Mouse (Mus musculus): ENCODE data around the gene Tmem253. TPM values are rescaled to one million over a fixed set of nuclear protein-coding genes. Genes with fewer than 3 reads are reported as not detected.

The Tmem253 gene
- polyA plus RNA-seq, 1 experiment from 2014 or later = 1.6 TPM

Other genes with a start within 250 kb of the Tmem253 start
- gene Ang4, start 242.1 kb upstream of the Tmem253 start, polyA plus RNA-seq (2014; fragmentation: Nextera tagmentation; extraction: Ambion mirVana) = not detected in 2 replicates
- not detected in 2 replicates for gene AY358078, start 215.6 kb upstream of the Tmem253 start, polyA plus RNA-seq (2014; fragmentation: Nextera tagmentation; extraction: Ambion mirVana)
- gene Ear6, start 162.0 kb upstream of the Tmem253 start, polyA plus RNA-seq (2014; fragmentation: Nextera tagmentation; extraction: Ambion mirVana) = not detected in 2 replicates
- gene Mettl17, start 130.8 kb upstream of the Tmem253 start, polyA plus RNA-seq (2014; fragmentation: Nextera tagmentation; extraction: Ambion mirVana) = 49.0 and 52.8 TPM in 2 replicates
- 0.45 and 0.59 TPM in 2 replicates for gene Slc39a2, start 122.8 kb upstream of the Tmem253 start, polyA plus RNA-seq (2014; fragmentation: Nextera tagmentation; extraction: Ambion mirVana)
- 11.8 and 12.3 TPM in 2 replicates for gene Ndrg2, start 101.5 kb upstream of the Tmem253 start, polyA plus RNA-seq (2014; fragmentation: Nextera tagmentation; extraction: Ambion mirVana)
- gene Tppp2, start 97.2 kb upstream of the Tmem253 start, polyA plus RNA-seq (2014; fragmentation: Nextera tagmentation; extraction: Ambion mirVana) = not detected in 2 replicates
- not detected in 2 replicates for gene Rnase13, start 92.9 kb upstream of the Tmem253 start, polyA plus RNA-seq (2014; fragmentation: Nextera tagmentation; extraction: Ambion mirVana)
- gene Arhgef40, start 30.9 kb upstream of the Tmem253 start, polyA plus RNA-seq (2014; fragmentation: Nextera tagmentation; extraction: Ambion mirVana) = 58.5 and 58.8 TPM in 2 replicates
- gene Zfp219, start 5.1 kb downstream of the Tmem253 start, polyA plus RNA-seq (2014; fragmentation: Nextera tagmentation; extraction: Ambion mirVana) = 55.3 and 67.1 TPM in 2 replicates
- not detected in 2 replicates for gene Olfr221, start 26.8 kb downstream of the Tmem253 start, polyA plus RNA-seq (2014; fragmentation: Nextera tagmentation; extraction: Ambion mirVana)
- 962 and 981 TPM in 2 replicates for gene Hnrnpc, start 88.4 kb downstream of the Tmem253 start, polyA plus RNA-seq (2014; fragmentation: Nextera tagmentation; extraction: Ambion mirVana)
- gene Rpgrip1, start 95.0 kb downstream of the Tmem253 start, polyA plus RNA-seq (2014; fragmentation: Nextera tagmentation; extraction: Ambion mirVana) = 68.4 and 86.9 TPM in 2 replicates
- 84.2 and 128 TPM in 2 replicates for gene Supt16, start 181.8 kb downstream of the Tmem253 start, polyA plus RNA-seq (2014; fragmentation: Nextera tagmentation; extraction: Ambion mirVana)
- 54.9 and 62.3 TPM in 2 replicates for gene Chd8, start 242.1 kb downstream of the Tmem253 start, polyA plus RNA-seq (2014; fragmentation: Nextera tagmentation; extraction: Ambion mirVana)